Mouse (Mus musculus) left cerebral cortex, adult 2 months (tissue): Measurements from ENCODE around the gene Rbmx2. TPM values are rescaled to one million over a fixed set of nuclear protein-coding genes. Genes with fewer than 3 reads are reported as not detected.

Source experiments
- DNase-seq, 2 experiments: peaks; one replicate each; pipeline ENCODE4 v3.0.0; 2021 to 2022; ENCODE audit warnings: low spot score in 2 of 2, mixed read lengths in 1 of 2; ENCODE audit errors: extremely low spot score in 1 of 2
- H3K27ac ChIP-seq: fragments of 200-600 bp; 2 replicates; pipeline ENCODE4 v1.8.1; 2022
- H3K4me3 ChIP-seq: fragments of 200-600 bp; 2 replicates; pipeline ENCODE4 v1.8.1; 2022
- CTCF ChIP-seq: fragments of 200-600 bp; IDR thresholded peaks from 2 replicates; pipeline ENCODE4 v1.8.1; 2022; ENCODE audit warnings: antibody characterized with exemption, mild to moderate bottlenecking, moderate library complexity
- intact Hi-C: fragments of 180-260 bp; cut with DNase I; formaldehyde crosslinking; loops from one replicate; pipeline ENCODE4 v1.15.1; 2025
- long read RNA-seq, 2 experiments: library from polyadenylated mRNA; stranded (forward); transcript quantifications; one replicate each; pipeline ENCODE4 v2.0.0; 2021; ENCODE audit warnings: borderline mapping rate in 2 of 2
- total RNA-seq, 2 experiments: library from RNA; stranded (reverse); gene quantifications; 2 replicates each; pipeline ENCODE4 v1.2.3; 2021

The Rbmx2 gene
- total RNA-seq = 1 to 10 TPM; 4.1 to 4.6 TPM
- long read RNA-seq, experiment 1, transcript Rbmx2-201 (6 exons, 1,747 nt) = major isoform, 6 of 9 reads
- long read RNA-seq, experiment 1, partial matches to known transcripts = 3 of 9 reads
- long read RNA-seq, experiment 1, other reads (novel, unspliced or antisense) = 0 of 9 reads
- long read RNA-seq, experiment 2, partial matches to known transcripts = 3 of 4 reads
- long read RNA-seq, experiment 2, other reads (novel, unspliced or antisense) = 0 of 4 reads

DNA sequence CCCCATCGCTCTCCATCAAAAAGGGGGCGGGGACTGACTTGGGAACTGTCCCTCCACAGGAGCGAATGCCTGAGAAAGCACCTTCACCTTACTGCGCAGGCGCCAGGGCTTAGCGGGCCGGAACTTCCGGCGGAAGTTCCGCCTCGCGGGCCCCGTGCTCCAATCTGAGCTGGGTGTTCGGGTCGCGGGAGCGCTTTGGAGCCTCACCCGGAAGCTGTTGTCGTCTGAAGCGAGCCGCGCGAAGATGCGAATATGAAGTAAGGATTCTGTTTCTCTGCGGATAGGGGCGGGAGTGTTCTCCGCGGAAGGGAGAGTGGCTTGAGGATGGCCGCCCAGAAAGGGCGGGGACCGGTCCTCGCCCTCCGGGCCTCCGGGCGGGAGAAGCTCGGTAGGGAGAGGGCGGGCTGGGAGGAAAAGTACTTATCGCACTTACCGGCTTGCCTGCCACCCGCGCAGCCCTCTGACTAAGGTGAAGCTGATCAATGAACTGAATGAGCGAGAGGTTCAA, at the start of gene Rbmx2:
TSS of gene Rbmx2 (plus strand) at position 141 of the 508 bp plus-strand sequence.
- intact Hi-C loops = loop anchor here (10.0 kb wide), 1 partner anchor 590 kb away; the partner anchor contains the start of gene Enox2
- Histone ChIP-seq H3K4me3 (peak within 1 kb of the TSS; percentile 56), H3K27ac (no peak within 1 kb of the TSS)
- peak; percentile 88 to 89 for DNase-seq
- TF ChIP-seq CTCF = no peak

DNA sequence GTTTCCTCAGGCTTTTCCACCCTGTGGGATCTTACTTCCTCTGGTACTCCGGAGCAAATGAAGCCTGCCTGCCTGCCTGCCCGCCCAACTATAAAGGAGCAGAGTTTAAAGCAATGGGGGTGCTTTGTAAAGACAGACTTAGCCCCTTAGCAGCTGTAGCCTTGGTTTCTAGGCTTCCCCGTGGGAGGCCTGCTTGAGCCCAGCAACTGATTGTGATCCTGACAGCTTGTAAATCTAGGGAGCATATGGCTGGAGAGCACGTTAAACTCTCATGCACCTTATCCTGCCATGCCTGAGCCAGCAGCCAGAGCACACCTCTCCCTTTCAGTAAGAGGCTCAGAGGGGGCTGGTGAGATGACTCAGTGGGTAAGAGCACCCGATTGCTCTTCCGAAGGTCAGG, 28.0 kb upstream of the Rbmx2 start:
- intact Hi-C loops = no loop called here
- no peak overlapping the region for H3K27ac ChIP-seq
- no peak overlapping the region for H3K4me3 ChIP-seq
- no peak for DNase-seq
- no peak for TF ChIP-seq CTCF

DNA sequence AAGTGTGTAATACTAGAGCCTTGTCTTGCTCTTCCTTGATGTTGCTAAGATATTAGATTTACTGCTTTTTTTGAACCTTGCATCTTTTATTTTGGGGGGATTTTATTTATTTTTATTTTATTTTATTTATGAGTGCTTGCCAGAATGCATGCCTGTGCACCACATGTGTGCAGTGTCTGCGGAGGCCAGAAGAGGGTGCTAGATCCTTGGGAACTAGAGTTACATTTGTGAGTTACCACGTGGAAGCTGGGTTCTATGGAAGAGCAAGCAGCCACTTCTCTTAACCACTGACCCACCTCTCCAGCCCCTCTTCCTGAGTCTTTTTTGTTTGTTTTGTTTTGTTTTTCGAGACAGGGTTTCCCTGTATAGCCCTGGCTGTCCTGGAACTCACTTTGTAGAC, 25.2 kb upstream of the Rbmx2 start:
- Histone ChIP-seq H3K4me3 (no peak overlapping the region), H3K27ac (no peak overlapping the region)
- no peak; the same call in 1 of the 2 replicates for TF ChIP-seq CTCF
- no peak for DNase-seq
- intact Hi-C loops = no loop called here

DNA sequence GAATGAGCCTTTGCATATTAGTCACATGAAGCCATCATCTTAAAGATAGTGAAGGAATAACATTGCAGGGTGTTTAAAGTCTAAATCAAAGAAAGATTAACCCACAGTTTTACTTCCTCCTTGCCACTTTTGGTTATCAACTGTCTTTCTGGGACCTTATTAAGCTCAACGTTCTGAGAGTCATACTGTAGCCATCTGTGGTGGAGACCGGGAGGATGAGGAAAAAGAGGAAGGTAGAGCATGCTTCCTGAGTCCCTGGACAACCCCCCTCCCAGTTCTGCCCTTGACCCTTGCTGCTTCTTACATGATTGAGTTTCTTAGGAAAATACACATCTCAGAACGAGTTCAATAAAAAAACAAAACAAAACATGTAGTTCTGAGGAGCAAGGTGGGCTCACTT, 23.1 kb upstream of the Rbmx2 start:
- TF ChIP-seq CTCF = no peak
- DNase-seq = no peak
- Histone ChIP-seq H3K4me3 (no peak overlapping the region), H3K27ac (no peak overlapping the region)
- intact Hi-C loops = no loop called here

DNA sequence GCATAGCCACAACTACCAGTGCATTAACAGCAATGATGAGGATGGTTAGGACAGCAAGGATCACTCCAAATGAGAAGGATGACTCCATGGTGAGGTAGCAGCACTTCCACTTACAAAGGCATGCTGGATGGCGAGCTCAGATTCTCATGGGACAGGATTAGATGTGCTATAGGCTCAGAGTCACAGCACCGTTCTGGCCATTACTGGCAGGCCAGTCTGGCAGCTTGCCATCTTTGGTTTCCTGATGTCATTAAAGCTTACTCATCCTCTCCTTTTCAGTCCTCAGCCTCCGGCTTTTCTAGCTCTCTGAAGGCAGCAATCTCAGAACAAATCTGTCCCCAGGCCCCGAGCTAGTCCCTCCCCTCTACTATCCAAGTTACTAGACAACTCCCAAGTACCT, 20.6 kb upstream of the Rbmx2 start, which contains the start of gene Gpr119:
TSS of gene Gpr119 (minus strand) at position 308 of the 400 bp plus-strand sequence.
- no peak for DNase-seq
- intact Hi-C loops = no loop called here
- Histone ChIP-seq H3K4me3 (no peak within 1 kb of the TSS), H3K27ac (no peak within 1 kb of the TSS)
- TF ChIP-seq CTCF = no peak

DNA sequence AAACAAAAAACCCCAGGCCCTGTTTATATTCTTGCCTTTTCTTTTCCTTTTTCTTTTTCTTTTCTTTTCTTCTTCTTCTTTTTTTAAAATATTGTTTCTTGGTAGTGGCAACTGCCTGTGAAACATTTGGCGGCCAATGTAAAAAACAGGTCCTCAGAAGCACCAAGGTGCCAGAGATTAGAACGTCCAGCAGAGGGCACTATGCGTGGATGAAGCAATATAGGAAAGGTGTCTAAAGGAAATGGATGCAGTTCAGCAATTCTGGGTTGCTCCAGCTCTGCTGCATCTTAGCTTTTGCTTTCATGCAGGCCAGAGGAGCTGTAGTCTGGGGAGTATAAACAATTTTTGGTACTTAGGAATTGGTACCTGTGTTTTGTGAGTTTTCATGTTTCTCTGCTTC, 11.4 kb upstream of the Rbmx2 start:
- peak; percentile 74 for TF ChIP-seq CTCF
- peak; percentile 9 to 47 for DNase-seq
- Histone ChIP-seq H3K27ac (no peak overlapping the region), H3K4me3 (no peak overlapping the region)
- intact Hi-C loops = loop anchor here (10.0 kb wide), 2 partner anchors 621 to 1821 kb away; no protein-coding TSS in a partner anchor

DNA sequence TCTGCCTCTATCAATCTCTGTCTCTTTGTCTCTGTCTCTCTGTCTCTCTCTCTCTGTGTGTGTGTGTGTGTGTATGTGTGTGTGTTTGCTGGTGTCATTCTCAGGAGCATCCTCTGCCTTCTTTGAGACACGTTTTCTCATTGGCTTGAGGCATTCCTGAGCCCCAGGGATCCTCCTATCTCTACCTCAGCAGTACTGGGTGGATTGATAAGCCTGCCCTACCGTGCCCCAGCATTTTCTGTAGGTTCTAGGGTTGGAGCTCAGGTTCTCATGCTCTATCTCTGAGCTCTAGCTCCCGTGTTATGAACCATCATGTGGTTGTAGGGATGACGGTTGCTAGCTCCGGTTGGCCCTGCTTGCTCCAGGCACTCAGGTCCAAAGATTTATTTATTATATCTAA, 10.9 kb upstream of the Rbmx2 start:
- intact Hi-C loops = loop anchor here (10.0 kb wide), 2 partner anchors 621 to 1821 kb away; no protein-coding TSS in a partner anchor
- Histone ChIP-seq H3K4me3 (no peak overlapping the region), H3K27ac (no peak overlapping the region)
- no peak for DNase-seq
- TF ChIP-seq CTCF = no peak

DNA sequence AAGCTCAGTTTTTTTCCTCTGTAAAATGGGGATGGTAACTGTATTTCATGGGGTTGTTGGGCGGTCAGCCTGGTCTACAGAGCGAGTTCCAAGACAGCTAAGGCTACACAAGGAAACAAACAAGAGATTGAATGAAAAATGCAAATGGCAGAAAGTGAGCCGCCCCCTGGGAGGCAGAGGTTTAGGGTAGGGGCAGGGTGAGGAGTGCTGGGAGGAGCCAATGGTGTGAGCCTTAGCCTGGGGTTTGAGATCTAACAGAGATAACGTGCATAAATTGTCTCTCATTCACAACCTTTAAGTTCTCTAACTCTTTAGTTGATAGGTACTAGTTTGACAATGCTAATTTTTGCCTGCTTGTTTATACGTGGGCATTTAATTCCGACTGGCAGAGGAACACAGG, 344 bp upstream of the Rbmx2 start:
- intact Hi-C loops = loop anchor here (10.0 kb wide), 1 partner anchor 590 kb away; the partner anchor contains the start of gene Enox2
- Histone ChIP-seq H3K4me3 (peak overlapping the region; percentile 56), H3K27ac (no peak overlapping the region)
- DNase-seq = no peak
- no peak for TF ChIP-seq CTCF

DNA sequence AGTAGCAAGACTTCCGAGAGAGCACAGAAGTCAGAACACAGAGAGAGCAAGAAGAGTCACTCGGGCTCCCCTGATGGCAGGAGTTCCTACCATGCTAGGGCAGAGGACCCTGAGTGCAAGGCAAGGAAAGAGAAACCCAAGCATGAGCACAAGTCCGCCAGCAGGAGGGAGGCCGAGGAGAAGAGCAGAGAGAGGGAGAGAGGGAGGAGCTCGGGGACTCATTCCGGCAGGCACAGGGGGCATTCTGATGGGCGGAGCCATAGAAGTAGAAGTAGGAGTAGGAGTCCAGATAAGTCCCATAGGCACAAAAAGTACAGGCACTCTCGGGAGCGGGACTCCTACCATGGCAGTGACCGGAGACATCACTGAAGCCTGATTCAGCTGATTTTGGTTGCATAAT, 14.9 kb downstream of the Rbmx2 start:
- no peak for DNase-seq
- intact Hi-C loops = no loop called here
- Histone ChIP-seq H3K27ac (no peak overlapping the region), H3K4me3 (no peak overlapping the region)
- TF ChIP-seq CTCF = no peak

DNA sequence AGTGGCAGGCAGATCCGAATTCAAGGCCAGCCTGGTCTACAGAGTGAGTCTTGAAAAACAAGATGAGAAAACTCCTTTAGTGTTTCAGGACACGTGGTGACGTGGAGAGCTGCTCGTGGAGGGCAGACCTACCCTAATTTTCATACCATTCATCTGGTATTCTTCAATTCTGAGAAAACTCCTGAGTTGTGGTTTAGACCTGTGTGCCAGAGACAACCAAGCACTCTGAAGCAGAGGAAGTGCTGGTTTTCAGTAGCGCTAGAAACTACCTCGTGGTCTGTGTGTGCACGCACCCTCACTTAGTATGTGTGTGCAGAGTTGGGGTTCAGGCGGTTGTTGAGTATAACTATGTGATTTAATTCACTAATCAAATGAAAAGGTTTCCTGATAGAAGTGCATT, 18.0 kb downstream of the Rbmx2 start:
- intact Hi-C loops = no loop called here
- DNase-seq = no peak
- no peak overlapping the region for H3K27ac ChIP-seq
- TF ChIP-seq CTCF = no peak
- H3K4me3 ChIP-seq = no peak overlapping the region

DNA sequence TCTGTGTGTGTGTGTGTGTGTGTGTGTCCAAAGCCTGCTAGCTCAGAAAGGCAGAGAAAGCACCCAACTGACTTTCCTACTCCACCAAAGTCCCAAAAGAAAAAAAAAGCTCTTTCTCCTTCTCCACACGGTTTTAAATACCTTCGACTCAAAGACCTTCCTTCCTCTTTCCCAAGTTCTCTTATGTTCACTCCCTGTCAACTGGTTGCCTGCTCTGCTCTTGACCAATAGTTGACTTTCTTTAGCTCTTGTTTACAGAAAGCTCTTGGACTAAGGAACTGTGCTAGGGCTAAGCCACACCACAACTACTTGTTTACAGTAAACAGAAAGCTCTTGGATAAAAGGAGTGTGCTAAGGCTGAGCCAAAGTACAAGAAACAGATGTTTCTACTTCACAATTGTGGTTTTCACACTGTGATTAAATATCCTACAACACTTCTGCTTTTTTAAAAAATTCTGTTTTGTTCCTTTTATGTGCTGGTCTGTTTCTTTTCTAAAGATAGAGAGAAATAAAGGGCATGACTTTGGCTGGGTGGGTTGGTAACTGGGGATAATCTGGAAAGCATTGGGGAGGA, 60.0 kb downstream of the Rbmx2 start:
- DNase-seq = no peak
- H3K27ac ChIP-seq = no peak overlapping the region
- H3K4me3 ChIP-seq = no peak overlapping the region
- no peak for TF ChIP-seq CTCF
- intact Hi-C loops = no loop called here

Other genes starting within 250 kb of the Rbmx2 start
- gene Elf4, start 231.9 kb upstream of the Rbmx2 start, total RNA-seq = under 1 TPM; 0.63 to 0.84 TPM
- gene Aifm1, start 181.4 kb upstream of the Rbmx2 start, total RNA-seq = 10 to 100 TPM; 21.6 to 28.3 TPM
- 10 to 100 TPM; 31.4 to 40.4 TPM for gene Rab33a, start 175.7 kb upstream of the Rbmx2 start, total RNA-seq
- 10 to 100 TPM; 21.0 to 21.3 TPM for gene Zfp280c, start 100.5 kb upstream of the Rbmx2 start, total RNA-seq
- 10 to 100 TPM; 58.3 to 68.5 TPM for gene Slc25a14, start 71.6 kb upstream of the Rbmx2 start, total RNA-seq
- gene Gpr119, start 20.5 kb upstream of the Rbmx2 start, total RNA-seq = not detected
- gene Gm595, start 182.7 kb downstream of the Rbmx2 start, total RNA-seq = not detected